Mouse (Mus musculus) MEL (cell line): ENCODE results near the gene A730009L09Rik. TPM values are rescaled to one million over a fixed set of nuclear protein-coding genes. Genes with fewer than 3 reads are reported as not detected.

Source experiments
- DNase-seq: peaks from one replicate; pipeline ENCODE4 v3.0.0; 2011; ENCODE audit warnings: low read depth, low spot score
- H3K27ac ChIP-seq: 2 replicates; pipeline ENCODE4 v1.5.1; 2012; ENCODE audit warnings: low read depth, mild to moderate bottlenecking, control low read depth, low read length, moderate library complexity; ENCODE audit not compliant: control insufficient read depth
- H3K27me3 ChIP-seq, 2 experiments: fragments of 150-350 bp in 1 of 2; sonication (generic) in 1 of 2; 2 replicates each; pipeline ENCODE4 v1.6.1; 2012; ENCODE audit warnings: low read length in 2 of 2, mild to moderate bottlenecking in 2 of 2, improper control_type of control experiment in 1 of 2, moderate library complexity in 1 of 2; ENCODE audit not compliant: insufficient read depth in 2 of 2, control insufficient read depth in 1 of 2
- H3K36me3 ChIP-seq, 2 experiments: 2 replicates each; pipeline ENCODE4 v1.6.1; 2012 to 2014; ENCODE audit warnings: low read length in 2 of 2, improper control_type of control experiment in 1 of 2, inconsistent platforms in 1 of 2, mild to moderate bottlenecking in 1 of 2; ENCODE audit not compliant: insufficient read depth in 2 of 2, control insufficient read depth in 1 of 2
- H3K4me1 ChIP-seq, 2 experiments: fragments of 150-350 bp in 1 of 2; sonication (generic) in 1 of 2; 2 replicates each; pipeline ENCODE4 v1.6.1; 2012; ENCODE audit warnings: low read length in 2 of 2, improper control_type of control experiment in 1 of 2, mild to moderate bottlenecking in 1 of 2; ENCODE audit not compliant: insufficient read depth in 2 of 2, control insufficient read depth in 1 of 2
- H3K4me3 ChIP-seq, 2 experiments: fragments of 150-350 bp in 1 of 2; sonication (generic) in 1 of 2; 2 replicates each; pipeline ENCODE4 v1.5.1; 2012; ENCODE audit warnings: low read depth in 2 of 2, low read length in 2 of 2, mild to moderate bottlenecking in 2 of 2, moderate library complexity in 2 of 2, control low read depth in 1 of 2, improper control_type of control experiment in 1 of 2; ENCODE audit not compliant: control insufficient read depth in 1 of 2, insufficient read depth in 1 of 2
- H3K79me2 ChIP-seq: 2 replicates; pipeline ENCODE4 v1.6.1; 2012; ENCODE audit warnings: mild to moderate bottlenecking, low read length, moderate library complexity; ENCODE audit not compliant: control insufficient read depth, poor library complexity, insufficient read depth
- H3K9ac ChIP-seq: 2 replicates; pipeline ENCODE4 v1.6.1; 2012; ENCODE audit warnings: low read depth, mild to moderate bottlenecking, control low read depth, low read length, moderate library complexity; ENCODE audit not compliant: control insufficient read depth, poor library complexity, severe bottlenecking
- H3K9me3 ChIP-seq: fragments of 150-350 bp; sonication (generic); replicated peaks from 2 replicates; pipeline ENCODE4 v1.6.1; 2012; ENCODE audit warnings: mild to moderate bottlenecking, low read length, improper control_type of control experiment, moderate library complexity; ENCODE audit not compliant: insufficient read depth
- BHLHE40 ChIP-seq: IDR thresholded peaks from 2 replicates; pipeline ENCODE4 v1.6.1; 2012; ENCODE audit warnings: low read depth, mild to moderate bottlenecking, inconsistent platforms, low read length, improper control_type of control experiment, borderline replicate concordance
- CHD2 ChIP-seq: IDR thresholded peaks from 2 replicates; pipeline ENCODE4 v1.6.1; 2011; ENCODE audit warnings: low read length, improper control_type of control experiment
- CTCF ChIP-seq, 3 experiments: IDR thresholded peaks in 2 of 3; conservative IDR thresholded peaks in 1 of 3; 2 replicates each; pipeline ENCODE4 v1.5.1; 2011 to 2012; ENCODE audit warnings: low read length in 3 of 3, low read depth in 2 of 3, mild to moderate bottlenecking in 2 of 3, improper control_type of control experiment in 1 of 3, inconsistent platforms in 1 of 3, mixed read lengths in 1 of 3, moderate library complexity in 1 of 3; ENCODE audit not compliant: control insufficient read depth in 1 of 3, insufficient read depth in 1 of 3, poor library complexity in 1 of 3, severe bottlenecking in 1 of 3
- GABPA ChIP-seq: IDR thresholded peaks from 2 replicates; pipeline ENCODE4 v1.6.1; 2012; ENCODE audit warnings: low read depth, mild to moderate bottlenecking, inconsistent platforms, low read length, improper control_type of control experiment, moderate library complexity
- GATA1 ChIP-seq: IDR thresholded peaks from 2 replicates; pipeline ENCODE4 v1.6.1; 2011; ENCODE audit warnings: low read depth, low read length, improper control_type of control experiment
- MAZ ChIP-seq: IDR thresholded peaks from 2 replicates; pipeline ENCODE4 v1.6.1; 2012; ENCODE audit warnings: low read depth, mild to moderate bottlenecking, inconsistent platforms, low read length, improper control_type of control experiment
- MYC ChIP-seq: IDR thresholded peaks from 2 replicates; pipeline ENCODE4 v1.6.1; 2011; ENCODE audit warnings: low read depth, mild to moderate bottlenecking, low read length, improper control_type of control experiment, moderate library complexity
- POLR2A ChIP-seq, 2 experiments: IDR thresholded peaks; 2 replicates each; pipeline ENCODE4 v1.6.1; 2011 to 2012; ENCODE audit warnings: low read length in 2 of 2, mild to moderate bottlenecking in 2 of 2, control low read depth in 1 of 2, improper control_type of control experiment in 1 of 2, low read depth in 1 of 2, moderate library complexity in 1 of 2; ENCODE audit not compliant: control insufficient read depth in 1 of 2, insufficient read depth in 1 of 2, poor library complexity in 1 of 2
- RCOR1 ChIP-seq: IDR thresholded peaks from 2 replicates; pipeline ENCODE4 v1.6.1; 2012; ENCODE audit warnings: low read depth, mild to moderate bottlenecking, inconsistent platforms, low read length, improper control_type of control experiment
- ZC3H11A ChIP-seq: IDR thresholded peaks from 2 replicates; pipeline ENCODE4 v1.6.1; 2012; ENCODE audit warnings: low read depth, mild to moderate bottlenecking, inconsistent platforms, low read length, improper control_type of control experiment
- ZKSCAN1 ChIP-seq: IDR thresholded peaks from 2 replicates; pipeline ENCODE4 v1.6.1; 2012; ENCODE audit warnings: low read depth, mild to moderate bottlenecking, inconsistent platforms, low read length, improper control_type of control experiment, moderate library complexity
- ZMIZ1 ChIP-seq: IDR thresholded peaks from 2 replicates; pipeline ENCODE4 v1.6.1; 2012; ENCODE audit warnings: low read depth, mild to moderate bottlenecking, inconsistent platforms, low read length, improper control_type of control experiment, moderate library complexity
- polyA plus RNA-seq, 2 experiments: library from polyadenylated mRNA; stranded (reverse) in 1 of 2; unstranded in 1 of 2; fragments of >175 nt in 1 of 2; fragments of >200 nt in 1 of 2; gene quantifications; 2 replicates each; pipeline versions ENCODE4 v1.2.1 to v1.2.4; 2012; ENCODE audit warnings: low replicate concordance in 2 of 2, low read depth in 1 of 2; ENCODE audit not compliant: insufficient read length in 2 of 2, insufficient read depth in 1 of 2, missing spikeins in 1 of 2
- total RNA-seq: library from RNA; depleted of rRNA; stranded (reverse); fragments of 300-350 nt; gene quantifications from 2 replicates; pipeline ENCODE4 v1.2.3, GENCODE M21; 2012; rRNA removed

The A730009L09Rik gene
- not detected in 2 replicates for total RNA-seq
- polyA plus RNA-seq = not detected

- H3K79me2 ChIP-seq = no peaks in the 10 kb centered on the region
- TF ChIP-seq MYC (no peak), RCOR1 (no peak)
Measured at GRCm38 (mm10) chr16:84514821-84515220, at the start of gene A730009L09Rik. TSS of gene A730009L09Rik (plus strand) at chr16:84515121.

GRCm38 (mm10) chr16:84465581-84466165 is 49.2 kb upstream of the A730009L09Rik start:
- Histone ChIP-seq H3K27ac (no peak overlapping the region), H3K79me2 (no peaks in the 10 kb centered on the region), H3K4me3 (no peak overlapping the region), H3K9ac (no peak overlapping the region), H3K36me3 (no peaks in the 10 kb centered on the region), H3K27me3 (no peaks in the 10 kb centered on the region), H3K4me1 (no peaks in the 10 kb centered on the region), H3K9me3 (no peaks in the 10 kb centered on the region)
- DNase-seq = no peak
- TF ChIP-seq CHD2 (no peak), MAZ (no peak), ZKSCAN1 (no peak)

More at GRCm38 (mm10) chr16:84514821-84515220, at the start of gene A730009L09Rik:
- no peak for DNase-seq
- Histone ChIP-seq H3K36me3 (no peaks in the 10 kb centered on the region), H3K4me1 (no peaks in the 10 kb centered on the region), H3K27me3 (no peaks in the 10 kb centered on the region), H3K9ac (no peak within 1 kb of the TSS), H3K4me3 (no peak within 1 kb of the TSS), H3K9me3 (no peaks in the 10 kb centered on the region), H3K27ac (no peak within 1 kb of the TSS)

GRCm38 (mm10) chr16:84468898-84469297 is 46.0 kb upstream of the A730009L09Rik start:
- H3K27me3 ChIP-seq = no peaks in the 10 kb centered on the region
- H3K9me3 ChIP-seq = no peaks in the 10 kb centered on the region
- no peak overlapping the region for H3K9ac ChIP-seq
- H3K36me3 ChIP-seq = no peaks in the 10 kb centered on the region
- TF ChIP-seq GABPA (no peak), BHLHE40 (no peak), ZC3H11A (no peak), POLR2A (IDR thresholded peaks at IDR 0.05; ENCODE audit: control insufficient read depth in 1 of 2, insufficient read depth in 1 of 2, low read depth in 1 of 2, low read length in 2 of 2, poor library complexity in 1 of 2) (no peak), CHD2 (no peak), CTCF (IDR thresholded peaks at IDR 0.05 in 2 of 3, conservative IDR thresholded peaks at IDR 0.05 in 1 of 3; ENCODE audit: control insufficient read depth in 1 of 3, insufficient read depth in 1 of 3, low read depth in 2 of 3, low read length in 3 of 3, poor library complexity in 1 of 3, severe bottlenecking in 1 of 3) (peak in 1 of 3 experiments; percentile 9; a peak in 1 of 6 replicates), ZMIZ1 (no peak), GATA1 (no peak)
- no peak overlapping the region for H3K4me3 ChIP-seq
- peak; percentile 7 for DNase-seq
- H3K79me2 ChIP-seq = no peaks in the 10 kb centered on the region
- H3K4me1 ChIP-seq = no peaks in the 10 kb centered on the region
- H3K27ac ChIP-seq = no peak overlapping the region
